10 mouse cellular contexts compared by ENCODE assay signal in genomic region chr2:170406438-170406837, GRCm38 (mm10). TPM values are rescaled to one million over a fixed set of nuclear protein-coding genes. Genes with fewer than 3 reads are reported as not detected.
DNase-seq lines count a peak whose midpoint lies in the region; ATAC-seq and TF ChIP-seq lines count a peak whose summit lies in the region.
"Had no signal": no experiment of that assay in that cellular context is flagged by ENCODE, and none has a peak within 500 bp of the region (broad histone marks: within the 10 kb centered on the region; RNA-seq: fewer than 3 reads in every experiment).

No protein-coding gene starts in this region.

- no peak for TF ChIP-seq CTCF in midbrain, postnatal 0 days (IDR thresholded peaks at IDR 0.05)

- ATAC-seq in forebrain, embryonic 12.5 days (ENCODE audit: low FRiP score): no peak
- ATAC-seq in midbrain, postnatal 0 days (ENCODE audit: low FRiP score): 0 out of 2 replicates have a peak, but pooled peaks have one; percentile 28
- ATAC-seq: Patski had no signal

- peaks cover 42% of the 10 kb centered on the region for H3K4me1 ChIP-seq in forebrain, embryonic 10.5 days
- peaks cover 31% of the 10 kb centered on the region for H3K4me1 ChIP-seq in forebrain, embryonic 12.5 days
- peaks cover 9% of the 10 kb centered on the region; the same call in 1 of the 2 replicates for H3K4me1 ChIP-seq in midbrain, postnatal 0 days (ENCODE audit: insufficient read depth, low read length)

- DNase-seq in forebrain, embryonic 10.5 days (ENCODE audit: extremely low spot score, low spot score): no peak
- peak; percentile 62 to 64 for DNase-seq in cerebellum, postnatal 10 days
- peak; percentile 83 for DNase-seq in layer of hippocampus, adult 9-11 months
- peak; percentile 62 for DNase-seq in midbrain, postnatal 0 days (ENCODE audit: low spot score)
- DNase-seq in urinary bladder, postnatal 4 days (ENCODE audit: low spot score in 2 of 2): no peak
- no peak for DNase-seq in lung, postnatal 36 days
- DNase-seq in kidney, postnatal 14 days: no peak
- DNase-seq: heart, postnatal 36 days had no signal

- H3K4me3 ChIP-seq in forebrain, embryonic 10.5 days: no peak overlapping the region
- no peak overlapping the region for H3K4me3 ChIP-seq in forebrain, embryonic 12.5 days (replicated peaks)
- no peak overlapping the region for H3K4me3 ChIP-seq in midbrain, postnatal 0 days (ENCODE audit: low read depth, low read length)

- H3K27ac ChIP-seq in forebrain, embryonic 10.5 days: peak overlapping the region; percentile 1; the same call in 1 of the 2 replicates
- H3K27ac ChIP-seq in forebrain, embryonic 12.5 days: no peak overlapping the region
- peak overlapping the region; percentile 18; the same call in 1 of the 2 replicates for H3K27ac ChIP-seq in midbrain, postnatal 0 days (ENCODE audit: low read depth, low read length)

- peaks cover 64% of the 10 kb centered on the region for H3K27me3 ChIP-seq in forebrain, embryonic 10.5 days (ENCODE audit: poor library complexity, severe bottlenecking)
- H3K27me3 ChIP-seq in forebrain, embryonic 12.5 days: peaks cover 42% of the 10 kb centered on the region
- H3K27me3 ChIP-seq in midbrain, postnatal 0 days (ENCODE audit: insufficient read depth, low read length): no peaks in the 10 kb centered on the region
- H3K27me3 ChIP-seq: Patski had no signal

- H3K4me2 ChIP-seq in forebrain, embryonic 12.5 days: no peak overlapping the region
- 0 out of 2 replicates have a peak overlapping the region, but pooled peaks have one; percentile 9 for H3K4me2 ChIP-seq in midbrain, postnatal 0 days (ENCODE audit: low read depth, low read length, poor library complexity, severe bottlenecking)

- no peaks in the 10 kb centered on the region for H3K9me3 ChIP-seq in forebrain, embryonic 10.5 days
- no peaks in the 10 kb centered on the region for H3K9me3 ChIP-seq in forebrain, embryonic 12.5 days
- H3K9me3 ChIP-seq in midbrain, postnatal 0 days (ENCODE audit: low read length): no peaks in the 10 kb centered on the region

- no peak overlapping the region for H3K9ac ChIP-seq in forebrain, embryonic 12.5 days
- H3K9ac ChIP-seq in midbrain, postnatal 0 days (replicated peaks; ENCODE audit: low read length, poor library complexity, severe bottlenecking): no peak overlapping the region

- H3K36me3 ChIP-seq in forebrain, embryonic 10.5 days (replicated peaks): no peaks in the 10 kb centered on the region
- no peaks in the 10 kb centered on the region for H3K36me3 ChIP-seq in forebrain, embryonic 12.5 days (replicated peaks)
- H3K36me3 ChIP-seq in midbrain, postnatal 0 days (ENCODE audit: insufficient read depth, low read length): no peaks in the 10 kb centered on the region

- 70% methylated on average over 14 of the region's 14 CpGs for WGBS in forebrain, embryonic 10.5 days
- WGBS in forebrain, embryonic 12.5 days: 64% methylated on average over 14 of the region's 14 CpGs
- 44% methylated on average over 14 of the region's 14 CpGs for WGBS in midbrain, postnatal 0 days

RNA-seq across cellular contexts. Expression of gene Bcas1, which starts 21.2 kb away (rescaled TPM):
- 0.49 and 0.50 TPM in 2 replicates for polyA plus RNA-seq in forebrain, embryonic 10.5 days (2016; fragmentation: Nextera tagmentation; extraction: Ambion mirVana)
- 1.00 and 1.3 TPM in 2 replicates for polyA plus RNA-seq in forebrain, embryonic 12.5 days (2016; fragmentation: Nextera tagmentation; extraction: Ambion mirVana)
- total RNA-seq in midbrain, postnatal 0 days (2014; rRNA removed): 9.4 and 9.6 TPM in 2 replicates
- 7.5 and 8.5 TPM in 2 replicates for polyA plus RNA-seq in midbrain, postnatal 0 days (2015; fragmentation: Nextera tagmentation; extraction: Ambion mirVana)
- total RNA-seq: heart, postnatal 36 days had no signal
- polyA plus RNA-seq: Patski had no signal

Comparison
In these comparisons a context has a peak if more than half of its experiments do, and no peak if none do; other contexts are left out.
1. DNase-seq: peak in cerebellum, postnatal 10 days (2 of 2), layer of hippocampus, adult 9-11 months (single experiment) and midbrain, postnatal 0 days (single experiment); none in forebrain, embryonic 10.5 days (single experiment), urinary bladder, postnatal 4 days (0 of 2), lung, postnatal 36 days (single experiment) and kidney, postnatal 14 days (single experiment).